Mouse (Mus musculus): ENCODE results near the gene Gpc6. TPM values are rescaled to one million over a fixed set of nuclear protein-coding genes. Genes with fewer than 3 reads are reported as not detected.

Gpc6 gene
- polyA plus RNA-seq, 1 experiment from 2014 or later: 36.7 TPM

- WGBS: 87% methylated on average over 3 of the region's 3 CpGs
- no peak for DNase-seq (ENCODE audit: low spot score)
- no peak overlapping the region for H3K4me2 ChIP-seq (ENCODE audit: low read depth, low read length, severe bottlenecking)
- H3K4me3 ChIP-seq (ENCODE audit: low read depth, low read length): no peak overlapping the region
- ATAC-seq (replicated peaks; ENCODE audit: low FRiP score): no peak
- H3K36me3 ChIP-seq (ENCODE audit: control insufficient read depth, insufficient read depth, low read length): no peaks in the 10 kb centered on the region
- H3K9me3 ChIP-seq (ENCODE audit: control insufficient read depth, low read length): no peaks in the 10 kb centered on the region
- no peaks in the 10 kb centered on the region for H3K27me3 ChIP-seq (ENCODE audit: control insufficient read depth, insufficient read depth, low read length)
- H3K4me1 ChIP-seq (replicated peaks; ENCODE audit: control insufficient read depth, insufficient read depth, low read length): no peaks in the 10 kb centered on the region
- no peak overlapping the region for H3K27ac ChIP-seq (ENCODE audit: low read depth, low read length)
- no peak overlapping the region for H3K9ac ChIP-seq (ENCODE audit: low read length)
These were observed 465.7 kb downstream of the Gpc6 start for GRCm38 (mm10) chr14:117390794-117391320.

GRCm38 (mm10) chr14:117391412-117391811 lies 466.3 kb downstream of the Gpc6 start:
- ATAC-seq (replicated peaks; ENCODE audit: low FRiP score) (no peak), DNase-seq (ENCODE audit: low spot score) (no peak)
- H3K4me2 ChIP-seq (ENCODE audit: low read depth, low read length, severe bottlenecking): no peak overlapping the region
- no peaks in the 10 kb centered on the region for H3K4me1 ChIP-seq (replicated peaks; ENCODE audit: control insufficient read depth, insufficient read depth, low read length)
- no peaks in the 10 kb centered on the region for H3K27me3 ChIP-seq (ENCODE audit: control insufficient read depth, insufficient read depth, low read length)
- 69% methylated on average over 4 of the region's 4 CpGs for WGBS
- no peak overlapping the region for H3K4me3 ChIP-seq (ENCODE audit: low read depth, low read length)
- H3K9ac ChIP-seq (ENCODE audit: low read length): no peak overlapping the region
- no peaks in the 10 kb centered on the region for H3K9me3 ChIP-seq (ENCODE audit: control insufficient read depth, low read length)
- H3K36me3 ChIP-seq (ENCODE audit: control insufficient read depth, insufficient read depth, low read length): no peaks in the 10 kb centered on the region
- H3K27ac ChIP-seq (ENCODE audit: low read depth, low read length): no peak overlapping the region

GRCm38 (mm10) chr14:117397165-117397564 lies 472.1 kb downstream of the Gpc6 start:
- Histone ChIP-seq H3K9me3 (ENCODE audit: control insufficient read depth, low read length) (no peaks in the 10 kb centered on the region), H3K4me3 (ENCODE audit: low read depth, low read length) (no peak overlapping the region), H3K4me1 (replicated peaks; ENCODE audit: control insufficient read depth, insufficient read depth, low read length) (no peaks in the 10 kb centered on the region), H3K36me3 (ENCODE audit: control insufficient read depth, insufficient read depth, low read length) (no peaks in the 10 kb centered on the region), H3K4me2 (ENCODE audit: low read depth, low read length, severe bottlenecking) (no peak overlapping the region), H3K9ac (ENCODE audit: low read length) (no peak overlapping the region), H3K27me3 (ENCODE audit: control insufficient read depth, insufficient read depth, low read length) (no peaks in the 10 kb centered on the region), H3K27ac (ENCODE audit: low read depth, low read length) (no peak overlapping the region)
- no peak for DNase-seq (ENCODE audit: low spot score)
- 84% methylated on average over 3 of the region's 3 CpGs for WGBS
- no peak for ATAC-seq (replicated peaks; ENCODE audit: low FRiP score)

GRCm38 (mm10) chr14:117407824-117408524 lies 482.9 kb downstream of the Gpc6 start:
- H3K36me3 ChIP-seq (ENCODE audit: control insufficient read depth, insufficient read depth, low read length): no peaks in the 10 kb centered on the region
- H3K9ac ChIP-seq (ENCODE audit: low read length): no peak overlapping the region
- no peaks in the 10 kb centered on the region for H3K9me3 ChIP-seq (ENCODE audit: control insufficient read depth, low read length)
- H3K27ac ChIP-seq (ENCODE audit: low read depth, low read length): no peak overlapping the region
- no peaks in the 10 kb centered on the region for H3K27me3 ChIP-seq (ENCODE audit: control insufficient read depth, insufficient read depth, low read length)
- H3K4me2 ChIP-seq (ENCODE audit: low read depth, low read length, severe bottlenecking): no peak overlapping the region
- H3K4me3 ChIP-seq (ENCODE audit: low read depth, low read length): no peak overlapping the region
- 82% methylated on average over 9 of the region's 9 CpGs for WGBS
- no peaks in the 10 kb centered on the region for H3K4me1 ChIP-seq (replicated peaks; ENCODE audit: control insufficient read depth, insufficient read depth, low read length)
- DNase-seq (ENCODE audit: low spot score) (no peak), ATAC-seq (replicated peaks; ENCODE audit: low FRiP score) (no peak)

- Histone ChIP-seq H3K36me3 (ENCODE audit: control insufficient read depth, insufficient read depth, low read length) (no peaks in the 10 kb centered on the region), H3K27me3 (ENCODE audit: control insufficient read depth, insufficient read depth, low read length) (no peaks in the 10 kb centered on the region), H3K4me2 (ENCODE audit: low read depth, low read length, severe bottlenecking) (no peak overlapping the region), H3K9me3 (ENCODE audit: control insufficient read depth, low read length) (no peaks in the 10 kb centered on the region), H3K9ac (ENCODE audit: low read length) (no peak overlapping the region), H3K4me3 (ENCODE audit: low read depth, low read length) (no peak overlapping the region), H3K27ac (ENCODE audit: low read depth, low read length) (no peak overlapping the region), H3K4me1 (replicated peaks; ENCODE audit: control insufficient read depth, insufficient read depth, low read length) (no peaks in the 10 kb centered on the region)
- no peak for ATAC-seq (replicated peaks; ENCODE audit: low FRiP score)
- no peak for DNase-seq (ENCODE audit: low spot score)
- 85% methylated on average over 3 of the region's 3 CpGs for WGBS
These were observed 483.4 kb downstream of the Gpc6 start for GRCm38 (mm10) chr14:117408525-117408835.

GRCm38 (mm10) chr14:117409778-117410177 lies 484.7 kb downstream of the Gpc6 start:
- WGBS: 96% methylated on average over 2 of the region's 2 CpGs
- ATAC-seq (replicated peaks; ENCODE audit: low FRiP score): no peak

GRCm38 (mm10) chr14:117410511-117410910 lies 485.4 kb downstream of the Gpc6 start:
- ATAC-seq (replicated peaks; ENCODE audit: low FRiP score): no peak

More at GRCm38 (mm10) chr14:117409778-117410177, 484.7 kb downstream of the Gpc6 start:
- no peak overlapping the region for H3K4me2 ChIP-seq (ENCODE audit: low read depth, low read length, severe bottlenecking)
- H3K9me3 ChIP-seq (ENCODE audit: control insufficient read depth, low read length): no peaks in the 10 kb centered on the region
- H3K27me3 ChIP-seq (ENCODE audit: control insufficient read depth, insufficient read depth, low read length): no peaks in the 10 kb centered on the region
- H3K36me3 ChIP-seq (ENCODE audit: control insufficient read depth, insufficient read depth, low read length): no peaks in the 10 kb centered on the region
- no peak for DNase-seq (ENCODE audit: low spot score)
- H3K27ac ChIP-seq (ENCODE audit: low read depth, low read length): no peak overlapping the region
- H3K4me1 ChIP-seq (replicated peaks; ENCODE audit: control insufficient read depth, insufficient read depth, low read length): no peaks in the 10 kb centered on the region
- no peak overlapping the region for H3K4me3 ChIP-seq (ENCODE audit: low read depth, low read length)
- no peak overlapping the region for H3K9ac ChIP-seq (ENCODE audit: low read length)

GRCm38 (mm10) chr14:117415045-117415444 lies 489.9 kb downstream of the Gpc6 start:
- H3K9ac ChIP-seq (ENCODE audit: low read length): no peak overlapping the region
- H3K36me3 ChIP-seq (ENCODE audit: control insufficient read depth, insufficient read depth, low read length): no peaks in the 10 kb centered on the region
- DNase-seq (ENCODE audit: low spot score) (no peak), ATAC-seq (replicated peaks; ENCODE audit: low FRiP score) (no peak)
- H3K27ac ChIP-seq (ENCODE audit: low read depth, low read length): no peak overlapping the region
- H3K9me3 ChIP-seq (ENCODE audit: control insufficient read depth, low read length): no peaks in the 10 kb centered on the region
- no peak overlapping the region for H3K4me2 ChIP-seq (ENCODE audit: low read depth, low read length, severe bottlenecking)
- no peaks in the 10 kb centered on the region for H3K27me3 ChIP-seq (ENCODE audit: control insufficient read depth, insufficient read depth, low read length)
- no peaks in the 10 kb centered on the region for H3K4me1 ChIP-seq (replicated peaks; ENCODE audit: control insufficient read depth, insufficient read depth, low read length)
- H3K4me3 ChIP-seq (ENCODE audit: low read depth, low read length): no peak overlapping the region

More at GRCm38 (mm10) chr14:117410511-117410910, 485.4 kb downstream of the Gpc6 start:
- Histone ChIP-seq H3K9me3 (ENCODE audit: control insufficient read depth, low read length) (no peaks in the 10 kb centered on the region), H3K36me3 (ENCODE audit: control insufficient read depth, insufficient read depth, low read length) (no peaks in the 10 kb centered on the region), H3K4me1 (replicated peaks; ENCODE audit: control insufficient read depth, insufficient read depth, low read length) (no peaks in the 10 kb centered on the region), H3K27ac (ENCODE audit: low read depth, low read length) (no peak overlapping the region), H3K4me2 (ENCODE audit: low read depth, low read length, severe bottlenecking) (no peak overlapping the region), H3K9ac (ENCODE audit: low read length) (no peak overlapping the region), H3K4me3 (ENCODE audit: low read depth, low read length) (no peak overlapping the region), H3K27me3 (ENCODE audit: control insufficient read depth, insufficient read depth, low read length) (no peaks in the 10 kb centered on the region)
- WGBS: 100% methylated on average over 2 of the region's 2 CpGs
- no peak for DNase-seq (ENCODE audit: low spot score)

- no peaks in the 10 kb centered on the region for H3K36me3 ChIP-seq (ENCODE audit: control insufficient read depth, insufficient read depth, low read length)
- H3K9me3 ChIP-seq (ENCODE audit: control insufficient read depth, low read length): no peaks in the 10 kb centered on the region
- no peak for ATAC-seq (replicated peaks; ENCODE audit: low FRiP score)
- H3K27me3 ChIP-seq (ENCODE audit: control insufficient read depth, insufficient read depth, low read length): no peaks in the 10 kb centered on the region
- WGBS: 76% methylated on average over 6 of the region's 6 CpGs
- no peak overlapping the region for H3K4me2 ChIP-seq (ENCODE audit: low read depth, low read length, severe bottlenecking)
- H3K4me3 ChIP-seq (ENCODE audit: low read depth, low read length): no peak overlapping the region
- no peaks in the 10 kb centered on the region for H3K4me1 ChIP-seq (replicated peaks; ENCODE audit: control insufficient read depth, insufficient read depth, low read length)
- no peak for DNase-seq (ENCODE audit: low spot score)
- no peak overlapping the region for H3K9ac ChIP-seq (ENCODE audit: low read length)
- no peak overlapping the region for H3K27ac ChIP-seq (ENCODE audit: low read depth, low read length)
These were observed 494.6 kb downstream of the Gpc6 start for GRCm38 (mm10) chr14:117419561-117420218.

Measured in forebrain, embryonic 11.5 days (tissue).